Mouse (Mus musculus) stomach, postnatal 0 days (tissue): Measurements from ENCODE around the gene Cd3eap.

ENCODE experiments used
- CTCF ChIP-seq: IDR thresholded peaks from 2 replicates; pipeline ENCODE4 v1.5.1; 2016; ENCODE audit warnings: antibody characterized with exemption, low read depth, mild to moderate bottlenecking, moderate library complexity
- EP300 ChIP-seq: optimal IDR thresholded peaks from 2 replicates; pipeline ENCODE3; 2016; ENCODE audit warnings: antibody characterized with exemption

DNA sequence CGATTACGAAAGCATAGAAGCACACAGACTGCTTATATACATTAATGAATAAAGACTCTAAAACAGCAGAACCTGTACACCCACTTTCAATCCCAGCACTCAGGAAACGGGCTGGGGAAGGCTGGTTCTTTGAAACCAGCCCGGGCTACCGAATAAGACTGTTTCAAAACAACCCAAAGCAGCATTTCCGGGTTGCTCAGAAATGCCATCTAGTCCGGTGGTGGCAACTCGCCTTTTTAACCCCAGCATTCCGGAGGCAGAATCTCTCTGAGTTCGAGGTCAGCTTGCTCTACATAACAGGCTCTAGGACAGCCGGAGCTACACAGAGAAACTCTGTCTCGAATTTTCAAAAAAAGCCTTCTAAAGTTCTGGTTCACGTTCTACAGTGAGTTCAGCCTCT lies 649 bp downstream of the Cd3eap start:
- TF ChIP-seq CTCF (no peak), EP300 (no peak)
